Mouse (Mus musculus) neutrophil, adult 83 days (primary cell): ENCODE data around the gene Gm49378. TPM values are rescaled to one million over a fixed set of nuclear protein-coding genes. Genes with fewer than 3 reads are reported as not detected.

Source experiments
- total RNA-seq, 2 experiments: library from RNA; stranded (reverse); gene quantifications; one replicate each; pipeline ENCODE4 v1.2.4; 2023

Gene Gm49378
- total RNA-seq: 1 to 10 TPM in 1 of 2 experiments, under 1 TPM in 1; 0.31 to 1.2 TPM

DNA sequence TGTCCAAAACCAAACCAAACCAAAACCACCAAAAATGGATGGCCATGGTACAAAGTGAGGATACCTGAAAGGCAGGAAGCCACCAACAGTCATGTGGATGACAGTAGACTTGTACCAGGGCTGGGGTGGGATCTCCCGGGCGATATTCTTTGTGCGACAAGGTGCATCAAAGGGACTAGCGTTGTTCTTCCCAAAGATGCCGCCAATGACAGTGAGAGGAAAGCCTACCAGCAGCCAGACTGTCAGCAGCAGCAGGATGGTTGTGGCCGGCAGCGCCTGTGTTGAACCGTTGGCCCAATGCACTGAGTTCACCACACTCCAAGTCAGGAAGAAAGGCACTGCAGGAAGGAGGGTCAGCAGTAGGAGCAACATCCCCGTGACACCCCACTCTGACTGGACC, at the start of gene Gm49378:
TSS of gene Gm49378 (minus strand) at position 101 of the 400 bp plus-strand sequence.

GRCm38 (mm10) chr14:55681160-55682117, 43.7 kb upstream of the Gm49378 start, which contains the start of gene Tinf2:
Gene Tinf2 (minus strand): TSS chr14:55681820.

DNA sequence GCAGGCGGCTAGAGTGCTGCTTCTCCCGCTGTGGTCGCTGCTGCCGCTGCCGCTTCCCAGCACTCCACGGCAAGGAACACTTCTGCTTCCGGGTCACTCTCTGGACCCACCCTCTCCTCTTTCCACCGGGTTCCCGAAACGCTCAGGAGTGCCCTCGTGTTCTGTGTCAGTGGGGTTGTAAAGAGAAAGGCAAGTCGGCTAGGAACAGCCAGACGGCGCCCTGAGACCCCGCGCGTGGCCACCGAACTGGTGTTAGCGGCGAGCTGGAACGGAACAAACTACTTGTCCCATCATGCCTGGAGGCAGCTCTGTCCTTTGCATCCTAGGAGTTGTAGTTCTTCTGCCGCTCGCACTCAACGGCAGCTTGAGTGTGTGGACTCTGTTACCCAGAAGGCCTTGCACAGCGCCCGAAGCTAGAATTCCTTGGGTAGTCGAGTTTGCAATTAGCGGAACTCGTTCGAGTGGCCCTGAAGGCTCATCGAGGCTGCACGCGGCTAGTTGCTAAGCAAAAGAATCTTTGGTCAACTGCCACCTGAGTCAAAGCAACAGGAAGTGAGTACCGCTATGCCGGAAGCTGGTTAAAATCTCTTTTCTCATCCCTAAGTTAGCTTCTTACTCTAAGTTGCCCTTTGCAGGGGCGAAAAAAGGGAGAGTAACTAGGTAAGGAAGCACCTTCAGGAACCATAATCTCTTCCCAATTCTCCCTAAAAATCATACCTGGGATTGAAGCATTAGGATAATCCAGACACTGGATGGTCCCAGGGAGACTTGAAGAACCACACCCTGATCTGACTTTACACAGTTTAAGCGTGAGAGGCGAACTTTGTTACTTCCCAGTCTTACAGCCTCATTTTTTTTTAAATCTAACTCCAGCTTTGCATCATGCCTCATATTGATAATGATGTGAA, 34.4 kb upstream of the Gm49378 start, which contains the start of the genes Gmpr2 and Nedd8:
TSS of gene Gmpr2 (plus strand) at position 109 of the 908 bp plus-strand sequence.
TSS of gene Nedd8 (minus strand) at position 292 of the 908 bp plus-strand sequence.

DNA sequence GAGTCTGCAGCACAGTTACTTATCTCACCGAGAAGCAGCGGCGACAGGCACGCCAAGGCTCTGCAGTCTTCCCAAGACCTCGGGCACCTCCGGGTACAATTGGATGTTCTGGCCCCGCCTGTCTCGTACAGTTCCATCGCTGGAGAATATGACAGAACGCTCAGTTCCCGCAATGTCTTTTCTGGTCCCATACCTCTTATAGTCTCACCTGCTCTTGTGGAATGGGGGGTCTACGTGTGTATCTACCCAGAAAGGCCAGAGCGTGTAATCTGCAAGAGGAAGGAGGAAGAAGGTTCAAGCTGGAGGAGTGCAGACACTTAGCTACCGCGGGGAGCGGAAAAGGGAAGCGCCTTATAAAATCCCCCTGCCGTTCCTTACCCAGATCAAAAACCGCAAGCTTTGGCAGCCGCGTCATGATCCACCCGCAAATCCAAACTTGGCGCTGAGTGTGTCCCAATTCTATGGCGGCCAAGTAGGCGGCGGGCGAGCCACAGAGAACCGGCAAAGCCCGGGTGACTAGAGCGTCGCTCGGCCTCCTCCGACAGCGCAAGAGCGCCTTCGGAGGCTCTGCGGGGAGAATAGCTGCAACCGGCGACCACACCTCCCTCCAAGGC, 22.4 kb upstream of the Gm49378 start, which contains the start of gene Mdp1:
TSS of gene Mdp1 (minus strand) at position 549 of the 614 bp plus-strand sequence.

GRCm38 (mm10) chr14:55649884-55650283, 12.2 kb upstream of the Gm49378 start, which contains the start of gene Tssk4:
Gene Tssk4 (plus strand): TSS chr14:55650184.

GRCm38 (mm10) chr14:55643060-55643907, 5.6 kb upstream of the Gm49378 start, which contains the start of gene Tm9sf1:
Gene Tm9sf1 (minus strand): TSS chr14:55643806.

GRCm38 (mm10) chr14:55635523-55636007, 2.1 kb downstream of the Gm49378 start, which contains the start of gene Ipo4:
Gene Ipo4 (minus strand): TSS chr14:55635957.

GRCm38 (mm10) chr14:55617822-55618221, 19.9 kb downstream of the Gm49378 start, which contains the start of gene Rec8:
Gene Rec8 (plus strand): TSS chr14:55618037.

GRCm38 (mm10) chr14:55603271-55603632, 34.4 kb downstream of the Gm49378 start, which contains the start of gene Irf9:
Gene Irf9 (plus strand): TSS chr14:55603571.

DNA sequence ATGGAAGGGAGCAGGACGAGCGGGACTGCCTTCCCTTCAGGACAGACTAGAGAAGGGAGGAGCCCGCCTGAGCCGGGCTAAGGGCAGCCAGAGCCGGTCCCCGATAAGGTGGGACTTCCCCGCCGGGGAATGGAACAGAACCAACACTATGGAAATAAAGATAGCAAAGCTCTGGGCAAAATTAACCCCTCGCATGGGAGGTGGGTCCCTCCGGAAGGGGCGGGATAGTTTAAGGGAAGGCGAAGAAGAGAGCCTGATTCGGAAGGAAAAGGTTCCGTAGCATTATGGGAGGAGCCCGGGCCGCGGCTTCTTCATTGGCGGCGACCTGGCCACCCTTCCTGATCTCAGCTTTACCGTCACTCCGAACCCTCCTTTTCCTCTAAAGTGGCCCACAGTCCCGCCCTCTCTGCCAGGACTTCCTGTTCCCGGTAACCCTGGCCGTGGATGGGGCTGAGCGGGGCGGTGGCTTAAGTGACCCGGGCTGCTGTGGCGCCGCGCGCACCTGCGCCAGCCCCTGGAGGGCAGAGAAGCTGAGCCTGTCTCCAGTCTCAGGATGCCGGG, 46.3 kb downstream of the Gm49378 start, which contains the start of gene Rnf31:
TSS of gene Rnf31 (plus strand) at position 378 of the 561 bp plus-strand sequence.

GRCm38 (mm10) chr14:55590748-55591330, 46.9 kb downstream of the Gm49378 start, which contains the start of gene Psme2:
Gene Psme2 (minus strand): TSS chr14:55591113.

GRCm38 (mm10) chr14:55584702-55585565, 52.8 kb downstream of the Gm49378 start, which contains the start of gene Emc9:
Gene Emc9 (minus strand): TSS chr14:55585302.

Other genes starting within 250 kb of the Gm49378 start
- 10 to 100 TPM; 14.0 to 26.8 TPM for gene Dhrs4, start 159.1 kb downstream of the Gm49378 start, total RNA-seq
- gene Carmil3, start 147.2 kb downstream of the Gm49378 start, total RNA-seq: under 1 TPM; 0.11 to 0.35 TPM
- gene Cpne6, start 127.5 kb downstream of the Gm49378 start, total RNA-seq: not detected
- not detected for gene Nrl, start 112.9 kb downstream of the Gm49378 start, total RNA-seq
- gene Pck2, start 97.6 kb downstream of the Gm49378 start, total RNA-seq: 10 to 100 TPM; 28.8 to 36.8 TPM
- 10 to 100 TPM; 48.3 to 50.3 TPM for gene Dcaf11, start 77.9 kb downstream of the Gm49378 start, total RNA-seq
- 10 to 100 TPM in 1 of 2 experiments, 1 to 10 TPM in 1; 8.6 to 10.4 TPM for gene A730061H03Rik, start 77.5 kb downstream of the Gm49378 start, total RNA-seq
- not detected for gene Fitm1, start 62.3 kb downstream of the Gm49378 start, total RNA-seq
- 100 to 1,000 TPM; 144 to 155 TPM for gene Psme1, start 59.8 kb downstream of the Gm49378 start, total RNA-seq
- 1 to 10 TPM; 4.9 to 6.6 TPM for gene Emc9, start 52.6 kb downstream of the Gm49378 start, total RNA-seq
- gene Psme2, start 46.8 kb downstream of the Gm49378 start, total RNA-seq: 100 to 1,000 TPM; 191 to 193 TPM
- 10 to 100 TPM; 51.6 to 55.7 TPM for gene Rnf31, start 46.2 kb downstream of the Gm49378 start, total RNA-seq
- gene Irf9, start 34.3 kb downstream of the Gm49378 start, total RNA-seq: 10 to 100 TPM; 41.1 to 56.8 TPM
- 1 to 10 TPM; 1.2 to 3.1 TPM for gene Rec8, start 19.9 kb downstream of the Gm49378 start, total RNA-seq
- 10 to 100 TPM; 12.2 to 12.4 TPM for gene Ipo4, start 1.9 kb downstream of the Gm49378 start, total RNA-seq
- gene Tm9sf1, start 5.9 kb upstream of the Gm49378 start, total RNA-seq: 10 to 100 TPM; 34.3 to 37.8 TPM
- gene Tssk4, start 12.3 kb upstream of the Gm49378 start, total RNA-seq: 1 to 10 TPM; 2.0 to 3.4 TPM
- gene Mdp1, start 22.6 kb upstream of the Gm49378 start, total RNA-seq: 10 to 100 TPM; 15.9 TPM
- 10 to 100 TPM; 14.6 to 15.9 TPM for gene Gmpr2, start 34.0 kb upstream of the Gm49378 start, total RNA-seq
- gene Nedd8, start 34.2 kb upstream of the Gm49378 start, total RNA-seq: 100 to 1,000 TPM; 178 to 185 TPM
- gene Tinf2, start 43.9 kb upstream of the Gm49378 start, total RNA-seq: 10 to 100 TPM; 60.2 to 61.1 TPM
- gene Tgm1, start 76.0 kb upstream of the Gm49378 start, total RNA-seq: 1 to 10 TPM; 1.3 to 2.2 TPM
- gene Rabggta, start 84.4 kb upstream of the Gm49378 start, total RNA-seq: 10 to 100 TPM; 21.0 to 23.4 TPM
- gene Dhrs1, start 107.8 kb upstream of the Gm49378 start, total RNA-seq: 10 to 100 TPM; 57.3 to 62.3 TPM
- 10 to 100 TPM; 14.8 to 20.7 TPM for gene Nop9, start 107.8 kb upstream of the Gm49378 start, total RNA-seq
- gene Cideb, start 120.6 kb upstream of the Gm49378 start, total RNA-seq: under 1 TPM; 0.33 to 0.57 TPM
- under 1 TPM; 0.55 to 0.61 TPM for gene Ltb4r2, start 123.5 kb upstream of the Gm49378 start, total RNA-seq
- 100 to 1,000 TPM; 205 to 213 TPM for gene Ltb4r1, start 128.1 kb upstream of the Gm49378 start, total RNA-seq
- under 1 TPM; 0.29 to 0.77 TPM for gene Adcy4, start 146.2 kb upstream of the Gm49378 start, total RNA-seq
- 10 to 100 TPM; 32.4 to 37.6 TPM for gene Ripk3, start 151.0 kb upstream of the Gm49378 start, total RNA-seq
- gene Nfatc4, start 185.2 kb upstream of the Gm49378 start, total RNA-seq: not detected
- gene Nynrin, start 216.1 kb upstream of the Gm49378 start, total RNA-seq: 1 to 10 TPM; 2.9 to 4.2 TPM
- gene Cbln3, start 246.5 kb upstream of the Gm49378 start, total RNA-seq: 1 to 10 TPM in 1 of 2 experiments, under 1 TPM in 1; 0.53 to 1.3 TPM
- 10 to 100 TPM; 62.4 to 74.0 TPM for gene Khnyn, start 247.1 kb upstream of the Gm49378 start, total RNA-seq